Mouse (Mus musculus): ENCODE measurements around the gene Maco1. TPM values are rescaled to one million over a fixed set of nuclear protein-coding genes. Genes with fewer than 3 reads are reported as not detected.
"Not testable (repeated sequence)": the region's sequence is repeated elsewhere in the genome, so short reads cannot be mapped to it uniquely, and the experiment has no call there.

The Maco1 gene
- polyA plus RNA-seq, 1 experiment from 2014 or later = 48.2 TPM

- no peak overlapping the region; the same call in 1 of the 2 replicates for H3K27ac ChIP-seq
- H3K4me3 ChIP-seq = no peak overlapping the region
- WGBS = 42% methylated on average over 3 of the region's 3 CpGs
- H3K27me3 ChIP-seq (ENCODE audit: insufficient read depth, poor library complexity, severe bottlenecking) = peaks cover 22% of the 10 kb centered on the region
- no peaks in the 10 kb centered on the region for H3K36me3 ChIP-seq
- peaks cover 38% of the 10 kb centered on the region for H3K4me1 ChIP-seq (replicated peaks)
- DNase-seq (ENCODE audit: low spot score) = no peak
- H3K9me3 ChIP-seq = no peaks in the 10 kb centered on the region
Measured at GRCm38 (mm10) chr4:134855371-134855770, 2.2 kb upstream of the Maco1 start.

- 2% methylated on average over 91 of the region's 91 CpGs for WGBS
- no peaks in the 10 kb centered on the region for H3K9me3 ChIP-seq
- peaks cover 38% of the 10 kb centered on the region for H3K4me1 ChIP-seq (replicated peaks)
- DNase-seq (ENCODE audit: low spot score) = peak; percentile 91
- no peaks in the 10 kb centered on the region for H3K36me3 ChIP-seq
- H3K27me3 ChIP-seq (ENCODE audit: insufficient read depth, poor library complexity, severe bottlenecking) = peaks cover 22% of the 10 kb centered on the region
- peak overlapping the region; percentile 95 for H3K4me3 ChIP-seq
- H3K27ac ChIP-seq = peak overlapping the region; percentile 99
Measured at GRCm38 (mm10) chr4:134853637-134854485, 716 bp upstream of the Maco1 start.

GRCm38 (mm10) chr4:134852438-134853255, 498 bp downstream of the Maco1 start:
- under 1% methylated on average over 92 of the region's 106 CpGs for WGBS
- peaks cover 22% of the 10 kb centered on the region for H3K27me3 ChIP-seq (ENCODE audit: insufficient read depth, poor library complexity, severe bottlenecking)
- H3K36me3 ChIP-seq = peaks cover 2% of the 10 kb centered on the region; the same call in 1 of the 2 replicates
- peaks cover 38% of the 10 kb centered on the region for H3K4me1 ChIP-seq (replicated peaks)
- H3K9me3 ChIP-seq = no peaks in the 10 kb centered on the region
- H3K27ac ChIP-seq = peak overlapping the region; percentile 99
- peak overlapping the region; percentile 95 for H3K4me3 ChIP-seq
- peak; percentile 52 for DNase-seq (ENCODE audit: low spot score)

DNA sequence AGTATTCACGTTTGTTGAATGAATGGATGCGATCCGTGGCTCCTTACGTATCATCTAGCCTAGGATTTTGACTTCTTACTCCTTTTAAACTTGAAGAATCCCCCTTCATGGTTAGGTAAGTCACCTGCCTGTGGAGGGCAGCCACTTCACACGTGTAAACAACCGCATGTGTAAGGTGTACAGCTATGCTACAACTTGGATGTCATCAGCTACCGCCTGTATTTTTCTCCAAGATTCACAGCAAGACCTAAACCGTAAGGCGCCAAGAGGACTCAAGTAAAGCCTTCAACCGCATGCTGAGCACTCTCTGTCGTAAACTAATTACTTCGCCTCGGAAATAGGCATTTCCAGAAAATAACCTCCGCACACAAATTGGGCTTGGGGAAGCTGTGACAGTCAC, 1.3 kb downstream of the Maco1 start:
- no peak for DNase-seq (ENCODE audit: low spot score)
- peaks cover 3% of the 10 kb centered on the region; the same call in 1 of the 2 replicates for H3K36me3 ChIP-seq
- H3K4me1 ChIP-seq (replicated peaks) = peaks cover 38% of the 10 kb centered on the region
- peak overlapping the region; percentile 95 for H3K4me3 ChIP-seq
- WGBS = 17% methylated on average over 14 of the region's 14 CpGs
- peaks cover 22% of the 10 kb centered on the region for H3K27me3 ChIP-seq (ENCODE audit: insufficient read depth, poor library complexity, severe bottlenecking)
- no peaks in the 10 kb centered on the region for H3K9me3 ChIP-seq
- peak overlapping the region; percentile 99; the same call in 1 of the 2 replicates for H3K27ac ChIP-seq

DNA sequence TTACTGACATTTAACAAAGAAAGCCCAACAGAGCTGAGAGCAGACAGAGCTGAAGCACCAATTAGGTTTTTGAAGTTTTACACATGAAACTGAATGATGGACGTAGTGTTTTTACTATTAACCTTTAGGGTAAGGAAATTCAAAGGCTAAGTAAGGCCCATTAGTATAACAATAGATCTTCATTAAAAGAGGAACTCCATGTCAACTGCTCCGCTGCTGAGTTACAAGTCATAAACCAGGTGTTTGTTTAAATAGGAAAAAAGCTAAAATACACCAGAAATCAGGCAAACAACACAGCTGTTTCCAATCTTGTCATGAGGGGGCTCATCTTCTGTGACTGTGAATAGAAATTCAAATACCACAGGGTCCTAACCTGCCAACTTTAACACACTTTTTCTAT, 1.9 kb downstream of the Maco1 start:
- no peak for DNase-seq (ENCODE audit: low spot score)
- WGBS = 63% methylated on average over 2 of the region's 2 CpGs
- Histone ChIP-seq H3K4me1 (replicated peaks) (peaks cover 34% of the 10 kb centered on the region), H3K27me3 (ENCODE audit: insufficient read depth, poor library complexity, severe bottlenecking) (peaks cover 19% of the 10 kb centered on the region), H3K4me3 (peak overlapping the region; percentile 95), H3K9me3 (no peaks in the 10 kb centered on the region), H3K36me3 (peaks cover 3% of the 10 kb centered on the region; the same call in 1 of the 2 replicates), H3K27ac (no peak overlapping the region)

GRCm38 (mm10) chr4:134850551-134850950, 2.6 kb downstream of the Maco1 start:
- Histone ChIP-seq H3K27ac (no peak overlapping the region), H3K9me3 (no peaks in the 10 kb centered on the region), H3K4me1 (replicated peaks) (peaks cover 29% of the 10 kb centered on the region), H3K4me3 (no peak overlapping the region), H3K36me3 (peaks cover 3% of the 10 kb centered on the region; the same call in 1 of the 2 replicates), H3K27me3 (ENCODE audit: insufficient read depth, poor library complexity, severe bottlenecking) (peaks cover 12% of the 10 kb centered on the region)
- 83% methylated on average over 4 of the region's 4 CpGs for WGBS
- no peak for DNase-seq (ENCODE audit: low spot score)

GRCm38 (mm10) chr4:134847587-134847986, 5.6 kb downstream of the Maco1 start:
- no peak for DNase-seq (ENCODE audit: low spot score)
- Histone ChIP-seq H3K4me1 (replicated peaks) (peaks cover 22% of the 10 kb centered on the region), H3K4me3 (no peak overlapping the region), H3K27ac (no peak overlapping the region), H3K36me3 (peaks cover 17% of the 10 kb centered on the region), H3K27me3 (ENCODE audit: insufficient read depth, poor library complexity, severe bottlenecking) (no peaks in the 10 kb centered on the region), H3K9me3 (no peaks in the 10 kb centered on the region)
- 89% methylated on average over 4 of the region's 4 CpGs for WGBS

DNA sequence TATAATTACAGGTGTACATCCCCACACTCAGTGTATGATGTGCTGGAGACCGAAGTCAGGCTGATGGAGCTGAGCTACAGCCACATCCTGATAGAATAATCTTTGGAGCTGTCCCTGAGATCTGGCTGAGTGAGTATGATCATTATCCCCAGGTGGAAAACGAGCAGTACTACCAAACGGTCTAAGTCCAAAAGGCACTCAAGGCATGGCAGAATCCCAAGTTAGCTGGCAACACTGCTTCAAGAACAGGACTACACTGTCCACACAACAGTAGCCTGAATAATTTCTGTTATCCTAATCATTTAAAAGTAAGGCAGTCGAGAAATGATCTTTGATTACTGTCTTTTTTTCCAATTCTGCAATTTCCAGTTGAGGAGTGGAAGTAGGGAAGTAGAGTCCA, 9.6 kb downstream of the Maco1 start:
- no peak for DNase-seq (ENCODE audit: low spot score)
- Histone ChIP-seq H3K36me3 (peaks cover 32% of the 10 kb centered on the region), H3K4me3 (no peak overlapping the region), H3K27ac (no peak overlapping the region), H3K27me3 (ENCODE audit: insufficient read depth, poor library complexity, severe bottlenecking) (no peaks in the 10 kb centered on the region), H3K9me3 (no peaks in the 10 kb centered on the region), H3K4me1 (replicated peaks) (no peaks in the 10 kb centered on the region)
- WGBS = 91% methylated on average over 4 of the region's 4 CpGs

DNA sequence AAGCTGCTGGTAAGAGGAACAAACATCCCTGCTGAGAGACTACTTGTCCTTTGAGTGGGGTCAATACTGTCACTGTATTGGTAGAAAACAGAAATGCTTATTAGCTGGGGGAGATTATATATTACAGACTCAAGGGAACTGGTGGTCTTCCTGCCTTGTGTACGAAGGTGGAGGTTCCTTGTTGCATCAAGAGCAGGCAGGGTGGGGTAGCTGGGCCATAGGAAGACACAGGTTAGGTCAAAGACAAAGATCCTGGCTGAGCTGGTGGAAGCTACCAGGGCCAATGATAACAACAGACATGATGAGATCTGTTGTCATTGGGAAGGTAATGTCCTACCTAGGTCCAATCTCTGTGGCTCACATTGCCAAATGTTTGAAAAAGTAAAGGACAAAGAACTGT, 12.9 kb downstream of the Maco1 start:
- Histone ChIP-seq H3K27ac (no peak overlapping the region), H3K27me3 (ENCODE audit: insufficient read depth, poor library complexity, severe bottlenecking) (no peaks in the 10 kb centered on the region), H3K36me3 (peaks cover 47% of the 10 kb centered on the region), H3K9me3 (no peaks in the 10 kb centered on the region), H3K4me1 (replicated peaks) (no peaks in the 10 kb centered on the region), H3K4me3 (no peak overlapping the region)
- no peak for DNase-seq (ENCODE audit: low spot score)
- 85% methylated on average over 1 of the region's 1 CpGs for WGBS

DNA sequence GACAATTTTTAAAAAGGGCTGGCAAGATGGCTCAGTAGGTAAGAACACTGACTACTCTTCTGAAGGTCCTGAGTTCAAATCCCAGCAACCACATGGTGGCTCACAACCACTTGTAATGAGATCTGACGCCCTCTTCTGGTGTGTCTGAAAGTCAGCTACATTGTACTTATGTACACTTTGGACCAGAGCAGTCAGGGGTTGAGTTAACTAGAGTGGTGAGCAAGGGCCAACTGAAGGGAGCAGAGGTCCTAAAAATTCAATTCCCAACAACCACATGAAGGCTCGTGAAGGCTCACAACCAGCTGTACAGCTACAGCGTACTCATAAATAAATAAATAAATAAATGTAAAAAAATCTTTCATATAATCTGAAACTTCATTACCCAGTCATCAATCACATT, 14.4 kb downstream of the Maco1 start:
- H3K27ac ChIP-seq; H3K9me3 ChIP-seq; H3K4me1 ChIP-seq (replicated peaks); H3K4me3 ChIP-seq; DNase-seq (ENCODE audit: low spot score); H3K27me3 ChIP-seq (ENCODE audit: insufficient read depth, poor library complexity, severe bottlenecking): not testable (repeated sequence)
- peaks cover 51% of the 10 kb centered on the region for H3K36me3 ChIP-seq
- WGBS = 88% methylated on average over 3 of the region's 3 CpGs

GRCm38 (mm10) chr4:134838221-134838620, 14.9 kb downstream of the Maco1 start:
- H3K9me3 ChIP-seq = no peaks in the 10 kb centered on the region
- no peaks in the 10 kb centered on the region for H3K4me1 ChIP-seq (replicated peaks)
- WGBS = 88% methylated on average over 1 of the region's 1 CpGs
- DNase-seq (ENCODE audit: low spot score) = no peak
- peaks cover 52% of the 10 kb centered on the region for H3K36me3 ChIP-seq
- H3K27ac ChIP-seq = no peak overlapping the region
- no peak overlapping the region for H3K4me3 ChIP-seq
- H3K27me3 ChIP-seq (ENCODE audit: insufficient read depth, poor library complexity, severe bottlenecking) = no peaks in the 10 kb centered on the region

DNA sequence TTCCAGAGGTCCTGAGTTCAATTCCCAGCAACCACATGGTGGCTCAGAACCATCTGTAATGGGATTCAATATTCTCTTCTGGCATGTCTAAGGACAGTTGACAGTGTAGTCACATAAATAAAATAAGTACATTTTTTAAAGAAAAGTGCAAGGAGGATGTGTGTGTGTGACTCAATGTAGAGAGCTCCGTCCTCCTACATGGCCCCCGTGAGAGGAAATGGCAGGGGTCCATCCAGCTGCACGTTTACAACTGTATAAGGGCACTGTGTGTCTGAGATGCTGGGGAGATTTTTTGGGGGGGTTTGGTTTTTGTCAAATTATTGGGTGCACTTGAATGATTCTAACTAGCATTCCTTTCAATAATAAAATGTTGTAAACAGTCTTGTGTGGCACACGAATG, 17.7 kb downstream of the Maco1 start:
- Histone ChIP-seq H3K27ac (no peak overlapping the region), H3K9me3 (no peaks in the 10 kb centered on the region), H3K27me3 (ENCODE audit: insufficient read depth, poor library complexity, severe bottlenecking) (no peaks in the 10 kb centered on the region), H3K4me1 (replicated peaks) (no peaks in the 10 kb centered on the region), H3K4me3 (no peak overlapping the region), H3K36me3 (peaks cover 65% of the 10 kb centered on the region)
- no peak for DNase-seq (ENCODE audit: low spot score)
- 89% methylated on average over 4 of the region's 4 CpGs for WGBS

GRCm38 (mm10) chr4:134831934-134832333, 21.2 kb downstream of the Maco1 start:
- Histone ChIP-seq H3K9me3 (no peaks in the 10 kb centered on the region), H3K4me1 (replicated peaks) (no peaks in the 10 kb centered on the region), H3K4me3 (no peak overlapping the region), H3K27ac (no peak overlapping the region), H3K36me3 (peaks cover 83% of the 10 kb centered on the region), H3K27me3 (ENCODE audit: insufficient read depth, poor library complexity, severe bottlenecking) (no peaks in the 10 kb centered on the region)
- WGBS = 94% methylated on average over 3 of the region's 3 CpGs
- no peak for DNase-seq (ENCODE audit: low spot score)
